Mouse (Mus musculus): ENCODE results near the gene Dnajb7. TPM values are rescaled to one million over a fixed set of nuclear protein-coding genes. Genes with fewer than 3 reads are reported as not detected.

The Dnajb7 gene
- not detected for total RNA-seq (2023)

DNA sequence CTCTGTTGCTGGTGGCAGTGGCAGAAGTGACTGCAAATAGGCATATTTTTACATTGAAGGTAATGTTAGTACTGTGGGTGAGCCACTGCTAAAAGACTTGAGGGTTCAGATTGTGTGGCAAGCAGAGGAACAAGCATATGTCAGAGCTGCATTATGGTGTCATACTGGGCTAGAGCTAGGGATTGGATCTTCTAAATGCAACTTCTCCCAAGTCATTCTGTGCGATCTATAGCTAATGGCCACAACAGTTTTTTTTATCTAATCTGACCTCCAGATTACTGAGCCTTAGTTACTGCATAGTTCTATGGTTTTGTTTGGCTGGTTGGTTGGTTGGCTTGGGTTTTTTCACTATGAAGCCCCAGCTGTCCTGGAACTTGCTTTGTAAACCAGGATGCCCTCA is at the start of gene Dnajb7:
Dnajb7 (minus strand) TSS at position 101 of the 400 bp plus-strand sequence.

DNA sequence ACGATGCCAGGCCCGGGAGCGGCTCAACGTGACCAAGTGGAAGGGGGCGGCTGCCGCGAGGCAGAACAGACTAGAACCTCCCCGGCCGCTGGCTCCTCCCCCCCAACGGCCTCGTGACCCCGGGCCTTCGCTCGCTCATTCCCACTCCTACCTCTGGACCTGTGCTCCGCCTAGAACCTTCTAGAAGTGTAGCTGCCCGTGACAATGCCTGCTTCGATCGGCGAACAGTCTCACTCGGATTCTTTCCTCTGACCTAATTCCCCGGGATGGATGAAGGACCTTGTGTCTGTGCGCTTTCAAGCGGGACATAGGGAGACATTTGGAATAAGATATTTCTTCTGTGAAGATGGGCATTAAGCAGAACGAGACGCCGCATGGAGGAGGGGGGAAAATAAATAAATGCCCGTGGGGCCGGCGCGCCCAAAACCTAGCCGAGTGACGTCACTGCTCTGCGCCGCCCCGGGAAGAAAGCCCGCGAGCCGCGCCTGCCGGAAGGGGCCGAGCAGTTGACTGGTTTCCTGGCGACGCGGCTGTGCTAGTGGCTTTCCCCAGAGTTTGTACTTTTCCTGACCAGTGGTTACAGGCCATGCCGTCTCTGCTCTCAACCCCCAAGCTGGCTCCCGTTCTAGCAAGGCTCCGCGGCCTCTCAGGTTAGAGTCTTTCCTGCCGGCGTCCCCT is 8.3 kb downstream of the Dnajb7 start, which contains the start of the genes St13 and Xpnpep3:
St13 (minus strand) TSS at position 440 of the 678 bp plus-strand sequence.
Xpnpep3 (plus strand) TSS at position 501 of the 678 bp plus-strand sequence.

DNA sequence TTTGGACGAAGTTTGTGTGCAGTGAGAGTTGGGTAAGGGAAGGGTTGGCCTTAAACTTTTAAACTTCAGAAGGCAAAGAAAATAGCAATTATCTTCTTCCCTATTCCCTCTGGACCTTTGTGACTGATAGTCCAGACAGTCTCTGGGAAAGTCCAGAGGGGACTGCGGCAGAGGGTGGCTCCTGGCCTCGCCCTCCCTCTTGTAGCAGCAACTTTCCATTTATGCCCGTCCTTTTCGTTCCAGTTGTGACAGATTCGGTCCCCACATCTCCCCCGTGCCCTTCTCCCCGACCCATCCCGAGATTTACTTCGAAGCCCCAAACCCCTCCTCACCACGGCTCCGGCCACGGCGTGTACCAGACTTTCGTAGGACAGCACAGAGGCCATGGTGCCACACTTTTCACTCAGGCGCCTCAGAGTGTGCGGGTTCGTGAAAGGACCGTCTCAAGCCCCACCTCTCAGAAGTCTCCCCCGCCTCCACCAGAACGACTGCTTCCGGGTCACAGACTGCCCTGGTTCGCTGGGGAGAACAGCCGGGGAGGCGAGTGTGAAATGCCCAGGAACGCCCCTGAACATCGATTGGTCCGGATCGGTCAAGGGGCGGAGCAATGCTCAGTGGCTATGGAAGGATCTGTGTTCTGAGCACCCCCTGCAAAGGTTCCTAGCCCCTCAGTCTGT is 47.6 kb downstream of the Dnajb7 start, which contains the start of gene Slc25a17:
Slc25a17 (minus strand) TSS at position 468 of the 677 bp plus-strand sequence.

Other genes starting within 250 kb of the Dnajb7 start
- gene Mrtfa, start 217.5 kb downstream of the Dnajb7 start, total RNA-seq (2023) = 100 to 1,000 TPM; 205 to 218 TPM
- not detected for gene Mchr1, start 172.8 kb downstream of the Dnajb7 start, total RNA-seq (2023)
- 10 to 100 TPM; 35.5 to 40.9 TPM for gene Slc25a17, start 47.5 kb downstream of the Dnajb7 start, total RNA-seq (2023)
- gene St13, start 8.2 kb downstream of the Dnajb7 start, total RNA-seq (2023) = 100 to 1,000 TPM in 1 of 2 experiments, 10 to 100 TPM in 1; 96.8 to 110 TPM
- gene Xpnpep3, start 8.2 kb downstream of the Dnajb7 start, total RNA-seq (2023) = 10 to 100 TPM; 15.0 to 17.9 TPM
- 10 to 100 TPM; 75.1 to 97.7 TPM for gene Rbx1, start 58.0 kb upstream of the Dnajb7 start, total RNA-seq (2023)
- 100 to 1,000 TPM; 152 to 163 TPM for gene Ep300, start 177.1 kb upstream of the Dnajb7 start, total RNA-seq (2023)